Mouse (Mus musculus) heart, postnatal 14 days (tissue): Measurements from ENCODE around the gene Zfp628. TPM values are rescaled to one million over a fixed set of nuclear protein-coding genes. Genes with fewer than 3 reads are reported as not detected.

Experiments used
- DNase-seq, 2 experiments: peaks; one replicate each; pipeline ENCODE4 v3.0.0; 2021 to 2022
- intact Hi-C: fragments of 180-260 bp; cut with DNase I; formaldehyde crosslinking; loops from one replicate; pipeline ENCODE4 v1.15.1; 2025
- total RNA-seq, 2 experiments: library from RNA; stranded (reverse); gene quantifications; 2 replicates each; pipeline ENCODE4 v1.2.3; 2021

Gene Zfp628
- total RNA-seq, 2 experiments from 2014 or later = 9.4 to 9.6 TPM

GRCm38 (mm10) chr7:4915669-4916416 is 826 bp downstream of the Zfp628 start:
- peak in 1 of 2 experiments; percentile 27 for DNase-seq
- intact Hi-C loops = no loop called here

GRCm38 (mm10) chr7:4917494-4917893 is 2.5 kb downstream of the Zfp628 start:
- no peak for DNase-seq
- intact Hi-C loops = no loop called here

GRCm38 (mm10) chr7:4918681-4919080 is 3.7 kb downstream of the Zfp628 start:
- DNase-seq = no peak
- intact Hi-C loops = no loop called here

GRCm38 (mm10) chr7:4919096-4919495 is 4.1 kb downstream of the Zfp628 start:
- intact Hi-C loops = no loop called here
- DNase-seq = no peak

GRCm38 (mm10) chr7:4919971-4920370 is 5.0 kb downstream of the Zfp628 start:
- intact Hi-C loops = loop anchor here (5.0 kb wide), 1 partner anchor 108 kb away; the partner anchor contains the start of gene Ube2s

GRCm38 (mm10) chr7:4920496-4920895 is 5.5 kb downstream of the Zfp628 start:
- intact Hi-C loops = loop anchor here (5.0 kb wide), 1 partner anchor 108 kb away; the partner anchor contains the start of gene Ube2s
- no peak for DNase-seq

More at GRCm38 (mm10) chr7:4919971-4920370, 5.0 kb downstream of the Zfp628 start:
- DNase-seq = no peak

GRCm38 (mm10) chr7:4920976-4921823 is 6.2 kb downstream of the Zfp628 start:
- intact Hi-C loops = loop anchor here (5.0 kb wide), 1 partner anchor 109 kb away; the partner anchor contains the start of gene Ube2s
- peak in 1 of 2 experiments; percentile 42 for DNase-seq

- DNase-seq = no peak
- intact Hi-C loops = loop anchor here (5.0 kb wide), 1 partner anchor 110 kb away; the partner anchor contains the start of gene Ube2s
These were observed 6.9 kb downstream of the Zfp628 start, which contains the start of gene Nat14 for GRCm38 (mm10) chr7:4921824-4922482. Nat14 (plus strand) TSS chr7:4922028.

- peak; percentile 51 to 75 for DNase-seq
- intact Hi-C loops = loop anchor here (5.0 kb wide), 1 partner anchor 110 kb away; the partner anchor contains the start of gene Ube2s
These were observed 7.5 kb downstream of the Zfp628 start for GRCm38 (mm10) chr7:4922508-4922907.

GRCm38 (mm10) chr7:4922931-4923565 is 8.0 kb downstream of the Zfp628 start:
- intact Hi-C loops = loop anchor here (5.0 kb wide), 1 partner anchor 111 kb away; the partner anchor contains the start of gene Ube2s
- DNase-seq = no peak

GRCm38 (mm10) chr7:4923586-4924364 is 8.8 kb downstream of the Zfp628 start:
- peak; percentile 56 to 67 for DNase-seq
- intact Hi-C loops = loop anchor here (5.0 kb wide), 1 partner anchor 111 kb away; the partner anchor contains the start of gene Ube2s

GRCm38 (mm10) chr7:4924483-4924882 is 9.5 kb downstream of the Zfp628 start:
- no peak for DNase-seq
- intact Hi-C loops = loop anchor here (5.0 kb wide), 1 partner anchor 112 kb away; the partner anchor contains the start of gene Ube2s

GRCm38 (mm10) chr7:4924891-4925301 is 9.9 kb downstream of the Zfp628 start:
- peak; percentile 60 to 61 for DNase-seq
- intact Hi-C loops = loop anchor here (5.0 kb wide), 1 partner anchor 113 kb away; the partner anchor contains the start of gene Ube2s

- intact Hi-C loops = no loop called here
- peak; percentile 65 to 66 for DNase-seq
These were observed 10.7 kb downstream of the Zfp628 start, which contains the start of gene Ssc5d for GRCm38 (mm10) chr7:4925441-4926381. Ssc5d (plus strand) TSS chr7:4925785.

- intact Hi-C loops = no loop called here
These were observed 11.8 kb downstream of the Zfp628 start for GRCm38 (mm10) chr7:4926849-4927248.

GRCm38 (mm10) chr7:4927711-4928110 is 12.7 kb downstream of the Zfp628 start:
- no peak for DNase-seq
- intact Hi-C loops = no loop called here

More at GRCm38 (mm10) chr7:4926849-4927248, 11.8 kb downstream of the Zfp628 start:
- no peak for DNase-seq

- no peak for DNase-seq
- intact Hi-C loops = no loop called here
These were observed 13.3 kb downstream of the Zfp628 start for GRCm38 (mm10) chr7:4928323-4928722.
